Mouse (Mus musculus) kidney, adult 2 months (tissue): ENCODE measurements at regions not wholly inside any gene's neighbourhood (a gene's known extent, or its start where the extent isn't known, plus 50 kb on each side); places are given as distances from the start of the nearest gene placed in this dataset.

ENCODE experiments used
- CTCF ChIP-seq: fragments of 200-500 bp; conservative IDR thresholded peaks from 2 replicates; pipeline ENCODE4 v1.5.1; 2011; ENCODE audit warnings: low read depth, mild to moderate bottlenecking, control low read depth, low read length, moderate library complexity, mixed read lengths; ENCODE audit not compliant: insufficient read depth, insufficient read length
- POLR2A ChIP-seq: fragments of 200-500 bp; IDR thresholded peaks from one replicate; pipeline ENCODE4 v1.6.1; 2011; ENCODE audit warnings: low read depth, low read length, control low read depth

DNA sequence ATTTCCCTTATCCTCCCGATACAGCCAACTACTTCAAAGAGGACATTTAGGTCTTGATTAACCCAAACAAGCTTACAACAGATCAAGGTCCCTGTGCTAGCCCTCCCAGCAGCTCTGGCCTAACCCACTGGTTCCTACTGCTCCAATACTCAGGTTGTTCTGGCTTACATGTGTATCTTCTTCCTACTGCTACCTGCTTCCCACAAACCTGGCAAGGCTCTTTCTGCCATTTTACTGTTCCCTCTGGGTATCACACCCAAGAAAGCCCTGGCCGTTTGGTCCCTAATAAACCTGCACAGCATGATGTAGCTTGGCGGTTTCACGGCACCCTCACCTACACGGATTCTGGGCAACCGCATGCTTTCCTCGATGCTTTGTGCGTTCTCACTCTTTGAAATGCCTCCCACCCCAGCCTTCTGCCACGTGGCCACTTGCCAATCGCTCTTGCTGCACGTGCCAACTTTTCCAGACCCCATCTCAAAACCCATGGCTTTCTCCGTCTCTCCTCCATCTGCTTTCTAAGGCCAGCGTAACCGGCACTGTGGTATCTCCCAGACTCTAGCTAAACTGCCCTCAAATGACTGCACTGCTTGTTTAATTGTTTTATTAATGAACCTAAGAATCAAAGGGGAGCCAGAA, 758.4 kb upstream of the Map3k7 start:
- TF ChIP-seq CTCF (no peak), POLR2A (no peak)
